Mouse (Mus musculus): ENCODE data around the gene 1700030J22Rik.

The 1700030J22Rik gene

DNA sequence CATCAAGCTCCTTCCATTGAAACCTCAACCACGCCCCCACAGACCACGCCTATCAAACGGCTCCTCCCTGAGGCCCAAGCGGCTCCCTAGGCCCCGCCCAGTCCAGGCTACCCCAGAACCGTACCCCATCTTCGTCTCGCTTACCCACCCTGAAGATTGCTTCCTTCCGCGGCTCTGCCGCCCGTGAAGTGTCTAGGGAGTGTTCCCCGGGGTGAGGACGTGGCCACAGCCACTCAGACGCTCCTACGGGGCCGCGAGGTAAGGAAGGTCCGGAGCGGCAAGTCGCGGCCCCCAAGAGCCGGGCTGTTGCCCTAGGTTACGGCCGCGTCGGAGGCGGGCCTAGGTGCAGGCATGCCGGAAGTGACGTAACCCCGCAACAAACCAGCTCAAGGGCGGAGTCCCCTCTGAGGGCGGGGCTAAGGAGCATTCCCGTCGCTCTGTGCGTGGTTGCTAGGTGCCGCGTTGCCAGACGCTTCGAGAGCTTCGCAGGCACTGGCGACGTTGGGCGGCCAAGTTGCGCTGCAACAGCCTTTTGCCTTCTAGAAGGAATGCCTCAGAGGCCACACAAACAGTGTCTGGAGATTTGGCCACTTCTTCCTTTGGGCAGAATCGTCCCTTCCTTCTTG is at the start of gene 1700030J22Rik:
TSS of gene 1700030J22Rik (minus strand) at position 329 of the 626 bp plus-strand sequence.
- peak; percentile 98 to 99 for DNase-seq (ENCODE audit: low spot score in 2 of 2)

DNA sequence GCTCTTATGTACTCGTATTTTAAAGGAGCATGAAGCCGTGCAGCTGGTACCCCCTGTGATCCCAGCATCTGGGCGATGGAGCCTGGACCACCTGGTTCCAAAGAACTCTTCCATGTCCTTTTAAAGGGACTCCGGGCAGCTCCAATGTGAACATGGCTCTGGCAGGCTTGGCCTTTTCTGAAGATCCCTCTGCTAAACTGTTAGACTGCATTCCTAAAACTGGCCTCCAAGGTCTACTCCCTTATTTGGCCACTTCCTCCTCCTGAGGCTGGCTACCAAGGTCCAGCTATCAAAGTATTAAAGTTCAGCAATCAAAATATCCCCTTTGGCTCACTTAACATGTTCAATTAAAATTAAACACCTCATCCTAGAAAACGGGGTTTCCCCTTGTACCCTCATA is 48.8 kb upstream of the 1700030J22Rik start:
- DNase-seq (ENCODE audit: low spot score in 2 of 2) = no peak

DNA sequence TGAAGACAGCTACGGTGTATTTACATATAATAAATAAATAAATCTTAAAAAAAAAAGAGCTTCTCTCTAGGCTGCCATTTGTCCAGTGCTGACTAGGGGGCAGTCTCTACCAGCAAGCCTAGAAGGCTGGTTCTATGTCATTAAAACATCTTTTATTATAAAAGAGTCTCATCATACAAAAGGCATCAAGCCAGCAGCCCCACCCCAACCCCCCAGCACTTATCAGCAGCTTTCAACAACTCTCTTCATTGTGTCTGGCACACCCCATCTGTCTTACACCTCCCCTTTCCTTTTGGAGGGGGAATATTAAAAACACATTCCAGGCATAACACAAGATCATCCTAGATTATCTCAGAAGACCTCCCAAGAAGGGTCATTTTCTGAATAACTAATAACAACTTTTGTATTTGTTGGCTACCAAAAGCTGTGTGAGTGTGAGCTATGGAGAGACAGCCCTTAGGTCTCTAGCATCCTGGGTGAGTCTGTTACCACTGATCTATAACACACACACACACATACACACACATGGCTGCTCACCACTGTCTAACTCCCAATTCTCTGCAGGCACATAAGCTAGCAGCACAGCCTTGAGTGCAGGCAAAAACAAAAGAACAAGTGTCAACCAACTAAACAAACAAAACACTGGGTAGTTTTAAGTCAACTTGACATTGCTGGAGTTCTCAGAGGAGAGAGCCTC is 43.7 kb upstream of the 1700030J22Rik start:
- DNase-seq (ENCODE audit: low spot score in 2 of 2) = no peak

- DNase-seq (ENCODE audit: low spot score in 2 of 2) = peak; percentile 43 to 70
These were observed 40.8 kb upstream of the 1700030J22Rik start for GRCm38 (mm10) chr8:117019323-117020275.

DNA sequence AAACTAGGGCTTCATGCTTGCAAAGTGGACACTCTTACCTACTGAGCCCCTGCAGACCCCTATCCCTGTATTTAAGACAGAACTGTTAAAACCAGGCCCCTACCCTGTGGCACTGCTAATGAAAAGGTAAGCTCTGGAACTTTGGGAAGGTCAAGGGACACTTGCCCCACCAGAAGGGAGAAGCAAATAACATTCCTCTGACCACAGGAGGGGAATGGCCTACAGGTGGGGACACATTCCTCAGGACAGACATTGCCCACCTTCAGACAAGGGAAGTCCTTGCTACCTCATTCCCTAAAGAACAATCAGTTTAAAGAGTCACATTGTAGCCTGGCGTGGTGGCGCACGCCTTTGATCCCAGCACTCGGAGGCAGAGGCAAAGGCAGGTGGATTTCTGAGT is 39.1 kb upstream of the 1700030J22Rik start:
- DNase-seq (ENCODE audit: low spot score in 2 of 2) = no peak

GRCm38 (mm10) chr8:117017006-117017405 is 38.2 kb upstream of the 1700030J22Rik start:
- DNase-seq (ENCODE audit: low spot score in 2 of 2) = no peak

GRCm38 (mm10) chr8:117015670-117016069 is 36.9 kb upstream of the 1700030J22Rik start:
- DNase-seq (ENCODE audit: low spot score in 2 of 2) = no peak

DNA sequence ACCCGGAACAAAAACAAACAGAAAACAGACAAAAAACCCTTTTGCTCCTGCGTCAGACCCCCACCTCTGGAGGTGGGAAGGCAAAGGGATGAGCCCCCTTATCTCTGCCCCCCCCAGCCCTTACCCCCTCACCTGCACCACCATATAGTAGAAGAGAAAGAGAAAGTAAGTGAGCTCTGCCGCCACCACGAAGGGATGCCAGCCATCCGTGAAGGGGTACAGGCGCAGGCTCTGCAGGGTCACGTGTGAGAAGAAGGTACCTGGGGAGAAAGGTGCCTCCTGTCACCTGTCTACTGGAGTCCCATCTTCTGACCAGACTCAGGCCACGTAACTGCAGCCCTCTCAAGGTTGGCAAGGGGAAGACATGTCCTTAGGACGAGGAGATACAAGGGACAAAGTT is 32.6 kb upstream of the 1700030J22Rik start:
- DNase-seq (ENCODE audit: low spot score in 2 of 2) = no peak

DNA sequence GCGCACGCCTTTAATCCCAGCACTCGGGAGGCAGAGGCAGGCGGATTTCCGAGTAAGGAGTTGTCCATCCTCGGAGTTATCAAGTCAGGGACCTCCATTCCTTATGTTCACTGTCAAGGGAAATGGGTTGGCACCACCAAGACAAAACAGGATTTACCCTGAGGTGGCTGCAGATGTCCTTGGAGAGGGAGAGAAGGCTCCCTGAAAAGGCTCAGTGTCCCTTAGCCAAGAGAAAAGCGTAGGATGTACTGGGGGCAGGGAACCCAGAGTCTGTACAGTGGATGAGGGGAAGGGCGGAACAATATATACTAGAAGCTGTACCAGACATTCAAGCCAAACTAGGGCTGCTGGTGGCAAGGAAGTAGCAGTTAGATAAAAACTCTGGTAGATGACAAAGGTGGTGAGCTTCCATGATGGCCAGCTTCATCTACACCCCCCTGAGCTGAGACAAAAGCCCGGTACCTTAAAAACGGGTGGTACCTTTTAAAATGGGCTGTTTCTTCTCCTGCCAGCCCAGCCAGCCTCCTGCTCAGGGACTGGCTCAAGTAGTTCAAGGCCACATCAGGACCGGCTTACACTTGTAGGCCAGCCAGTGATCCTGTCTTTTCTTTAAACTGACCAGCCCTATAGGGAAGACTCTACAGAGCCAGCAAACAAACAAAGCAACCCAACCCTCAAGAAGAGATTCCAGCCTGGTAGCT is 15.4 kb upstream of the 1700030J22Rik start:
- no peak for DNase-seq (ENCODE audit: low spot score in 2 of 2)

GRCm38 (mm10) chr8:116993095-116993867 is 14.5 kb upstream of the 1700030J22Rik start, which contains the start of gene Gcsh:
Gene Gcsh (minus strand): TSS chr8:116993537.
- DNase-seq (ENCODE audit: low spot score in 2 of 2) = peak; percentile 97 to 98

GRCm38 (mm10) chr8:116992176-116992971 is 13.6 kb upstream of the 1700030J22Rik start:
- no peak for DNase-seq (ENCODE audit: low spot score in 2 of 2)

GRCm38 (mm10) chr8:116991241-116991640 is 12.5 kb upstream of the 1700030J22Rik start:
- DNase-seq (ENCODE audit: low spot score in 2 of 2) = no peak

DNA sequence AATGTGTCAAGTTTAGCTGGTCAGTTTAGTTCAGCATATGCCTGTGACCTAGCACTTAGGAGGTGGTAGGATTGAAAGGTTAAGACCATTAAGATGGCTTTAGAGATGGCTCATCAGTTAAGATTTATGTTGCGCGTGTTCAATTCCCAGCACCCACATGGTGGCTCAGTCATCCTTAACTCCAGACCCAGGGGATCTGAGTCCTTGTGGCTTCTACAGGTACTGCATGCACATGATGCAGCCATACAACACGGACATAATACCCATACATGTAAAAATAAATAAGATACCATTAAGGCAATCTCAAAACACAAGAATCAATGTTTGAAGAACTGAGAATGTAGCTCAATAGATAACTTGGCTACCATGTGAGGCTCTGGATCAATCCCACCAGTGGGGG is 11.1 kb upstream of the 1700030J22Rik start:
- DNase-seq (ENCODE audit: low spot score in 2 of 2) = no peak

DNA sequence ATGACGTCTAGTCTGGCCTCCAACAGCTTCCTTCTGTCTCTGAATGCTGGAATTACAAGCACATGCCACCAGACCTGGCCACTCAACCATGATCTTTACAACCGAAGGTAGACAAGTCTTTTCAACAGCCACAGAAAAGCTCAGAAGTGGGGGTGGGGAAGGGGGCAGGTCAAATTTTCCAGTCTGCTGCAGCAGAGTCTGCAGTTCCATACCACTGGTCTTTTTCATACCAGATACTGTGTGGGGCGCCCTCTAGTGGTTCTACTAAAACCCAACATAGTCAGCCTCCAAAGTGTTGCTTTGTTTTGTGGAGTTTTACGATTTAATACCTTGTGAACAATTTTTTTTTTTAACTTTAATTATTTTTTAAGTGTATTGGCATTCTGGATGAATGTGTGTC is 1.4 kb upstream of the 1700030J22Rik start:
- DNase-seq (ENCODE audit: low spot score in 2 of 2) = peak; percentile 31 to 67

DNA sequence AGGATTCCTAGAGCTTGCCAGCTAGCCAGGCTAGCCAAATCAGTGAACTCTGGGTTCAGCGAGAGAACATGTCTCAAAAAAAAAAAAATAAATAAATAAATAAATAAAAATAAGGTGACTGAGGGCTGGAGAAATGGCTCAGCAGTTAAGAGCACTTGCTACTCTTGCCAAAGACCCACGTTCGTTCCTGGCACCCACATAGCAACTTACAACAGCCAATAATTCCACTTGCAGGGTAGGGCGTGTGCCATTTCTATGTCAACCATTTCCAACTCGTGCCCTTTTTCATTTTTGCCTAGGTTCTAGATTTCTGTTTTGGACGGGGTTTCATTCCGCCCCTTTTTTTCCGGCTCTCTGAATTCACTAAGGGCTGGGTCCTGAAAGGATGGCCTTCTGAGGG is 707 bp downstream of the 1700030J22Rik start:
- no peak for DNase-seq (ENCODE audit: low spot score in 2 of 2)

DNA sequence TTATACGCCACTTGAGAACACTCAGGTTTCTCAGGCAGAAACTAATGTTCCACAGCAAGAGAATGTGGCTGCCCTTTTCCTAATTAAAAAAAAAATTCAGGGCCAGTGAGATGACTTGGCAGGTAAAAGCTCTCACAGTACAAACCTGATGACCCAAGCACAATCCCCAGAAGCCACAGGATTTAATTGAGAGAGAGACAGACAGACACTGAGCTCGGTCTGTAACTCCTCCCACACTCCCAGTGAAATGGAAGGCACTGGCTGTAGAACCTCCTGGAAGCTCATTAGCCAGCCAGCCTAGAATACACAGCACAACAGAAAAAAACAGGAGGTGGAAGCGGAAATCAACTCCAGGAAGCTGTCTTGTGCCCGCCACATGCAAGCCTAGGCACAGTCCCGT is 3.2 kb downstream of the 1700030J22Rik start:
- DNase-seq (ENCODE audit: low spot score in 2 of 2) = no peak

DNA sequence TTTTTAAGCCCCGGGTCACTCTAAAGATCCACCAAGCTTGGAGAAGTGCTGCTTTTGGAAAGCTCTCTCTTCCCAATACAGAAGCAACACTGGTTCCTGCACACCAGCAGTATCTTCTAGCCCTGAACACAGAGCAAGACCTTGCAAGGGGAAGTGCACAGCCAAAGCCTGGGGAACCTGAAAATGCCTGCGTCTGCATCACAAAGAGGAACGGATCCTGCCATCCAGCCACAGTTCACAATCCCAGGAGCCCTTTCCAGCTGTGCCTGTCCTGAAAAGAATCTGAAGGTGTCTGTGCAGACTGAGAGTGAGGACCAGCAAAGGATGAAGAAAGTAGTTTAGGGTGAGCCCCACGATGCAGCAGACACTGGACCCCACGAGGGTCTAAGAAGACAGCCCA is 3.7 kb downstream of the 1700030J22Rik start:
- no peak for DNase-seq (ENCODE audit: low spot score in 2 of 2)

GRCm38 (mm10) chr8:116969531-116969930 is 9.2 kb downstream of the 1700030J22Rik start:
- DNase-seq (ENCODE audit: low spot score in 2 of 2) = no peak

- peak; percentile 80 to 92 for DNase-seq (ENCODE audit: low spot score in 2 of 2)
These were observed 24.3 kb downstream of the 1700030J22Rik start for GRCm38 (mm10) chr8:116954415-116954814.

GRCm38 (mm10) chr8:116952428-116952827 is 26.3 kb downstream of the 1700030J22Rik start:
- DNase-seq (ENCODE audit: low spot score in 2 of 2) = no peak
